Mouse (Mus musculus): ENCODE measurements around the gene Arfip2.
A peak's percentile ranks its signal among the peaks of the same experiment; 100 is the strongest.

DNA sequence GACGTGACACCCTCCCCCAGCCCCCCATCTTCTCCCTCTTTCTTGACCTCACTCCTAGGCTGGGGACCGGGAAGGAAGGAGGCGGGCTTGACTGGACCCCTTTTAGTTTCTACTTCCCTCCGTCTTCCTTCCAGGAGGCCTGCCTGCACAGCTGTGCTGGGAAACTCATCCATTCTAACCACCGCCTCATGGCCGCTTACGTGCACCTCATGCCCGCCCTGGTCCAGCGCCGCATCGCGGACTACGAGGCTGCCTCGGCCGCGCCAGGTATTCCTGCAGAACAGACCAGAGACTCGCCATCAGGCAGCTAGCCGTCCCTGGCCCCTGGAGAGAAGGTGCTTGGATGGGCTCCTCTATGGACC lies 659 bp upstream of the Arfip2 start:
- TF ChIP-seq CTCF (IDR thresholded peaks at IDR 0.05; ENCODE audit: low read depth) = peak; percentile 29; the same call in 1 of the 2 replicates
- TF ChIP-seq EP300 (optimal IDR thresholded peaks at IDR 0.05) = no peak
